Mouse (Mus musculus): ENCODE results near the gene Psmg3.

- TF ChIP-seq POLR2A (IDR thresholded peaks at IDR 0.05; ENCODE audit: borderline replicate concordance, control insufficient read depth, low read depth, low read length) (no peak), CTCF (IDR thresholded peaks at IDR 0.05; ENCODE audit: control insufficient read depth, insufficient read depth, low read length) (no peak)
Observed at GRCm38 (mm10) chr5:139801880-139802279, 24.8 kb downstream of the Psmg3 start.
